Mouse (Mus musculus): ENCODE measurements around the gene Ldhal6b. TPM values are rescaled to one million over a fixed set of nuclear protein-coding genes. Genes with fewer than 3 reads are reported as not detected.

The Ldhal6b gene
- total RNA-seq (2023): 1.4 to 2.4 TPM (median 2.1 TPM) in 4 replicates

DNA sequence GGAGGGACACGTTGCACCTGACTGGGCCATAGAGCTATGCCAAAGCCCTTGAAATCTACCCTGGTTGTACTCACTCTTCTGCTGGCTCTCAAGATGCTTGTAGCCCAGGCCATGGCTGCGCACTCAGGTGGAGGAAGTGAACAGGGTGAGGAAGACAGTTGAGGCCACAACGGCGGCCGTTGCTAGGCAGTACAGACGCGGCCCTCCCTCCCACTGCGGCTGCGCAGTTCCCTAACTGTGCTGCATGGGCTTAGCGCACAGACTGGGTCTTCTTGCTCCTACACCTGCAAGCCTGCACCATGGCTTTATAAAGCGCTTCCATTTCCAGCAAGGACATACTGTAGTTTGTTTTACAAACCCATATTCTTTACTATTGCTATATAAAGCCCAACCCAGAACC lies at the start of gene Ldhal6b:
TSS of gene Ldhal6b (minus strand) at position 223 of the 400 bp plus-strand sequence.

DNA sequence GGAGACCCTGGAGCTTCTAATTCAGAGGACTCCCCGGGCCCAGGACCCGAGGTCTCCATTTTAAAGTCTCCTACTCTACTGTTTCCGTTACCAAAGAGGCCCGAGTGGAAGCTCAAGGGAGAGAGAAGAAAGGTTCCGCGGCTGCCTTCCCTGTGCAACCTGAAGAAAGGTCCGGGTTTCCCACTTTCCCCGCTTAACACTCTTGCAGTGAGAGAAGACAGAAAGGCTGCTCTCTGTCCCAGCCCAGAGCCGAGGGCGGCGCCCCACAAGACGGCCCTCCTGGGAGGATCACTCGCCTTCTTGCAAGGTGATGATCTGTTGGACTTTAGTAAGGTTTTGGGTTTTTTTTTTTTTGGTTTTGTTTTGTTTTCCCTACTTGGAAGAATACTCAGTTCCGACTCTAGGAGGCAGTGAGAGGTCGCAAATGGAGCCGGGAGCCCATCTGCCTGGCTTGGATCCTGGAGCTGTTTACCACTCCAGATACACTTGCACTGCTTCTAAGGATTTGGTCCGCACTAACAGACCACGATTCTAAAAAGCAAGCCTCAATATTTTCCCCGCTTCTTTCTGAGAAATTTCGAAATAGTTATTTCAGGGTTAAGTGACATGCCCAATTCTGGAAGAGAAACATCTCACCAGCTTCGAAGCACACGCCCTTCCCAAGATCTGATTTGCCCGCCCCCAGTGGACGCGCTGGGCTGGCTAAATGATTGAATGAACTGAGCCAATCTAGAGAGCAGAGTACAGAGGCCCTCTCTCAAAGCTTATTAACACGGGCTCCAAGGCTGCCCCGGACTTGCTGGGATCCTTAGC lies 21.8 kb upstream of the Ldhal6b start, which contains the start of gene Tmem242:
TSS of gene Tmem242 (minus strand) at position 101 of the 813 bp plus-strand sequence.

Other genes with a start within 250 kb of the Ldhal6b start
- 36.4 to 43.5 TPM (median 40.3 TPM) in 4 replicates for gene Tmem242, start 21.5 kb upstream of the Ldhal6b start, total RNA-seq (2023)
- gene Zdhhc14, start 73.8 kb upstream of the Ldhal6b start, total RNA-seq (2023): 15.5 to 17.0 TPM (median 16.5 TPM) in 4 replicates